Mouse (Mus musculus) skeletal muscle tissue, adult 2 months (tissue): ENCODE data around the gene Pglyrp1.

Source experiments
- DNase-seq: peaks from one replicate; pipeline ENCODE4 v3.0.0-alpha.2; 2012; ENCODE audit warnings: low read depth, low spot score

Pglyrp1 gene

DNA sequence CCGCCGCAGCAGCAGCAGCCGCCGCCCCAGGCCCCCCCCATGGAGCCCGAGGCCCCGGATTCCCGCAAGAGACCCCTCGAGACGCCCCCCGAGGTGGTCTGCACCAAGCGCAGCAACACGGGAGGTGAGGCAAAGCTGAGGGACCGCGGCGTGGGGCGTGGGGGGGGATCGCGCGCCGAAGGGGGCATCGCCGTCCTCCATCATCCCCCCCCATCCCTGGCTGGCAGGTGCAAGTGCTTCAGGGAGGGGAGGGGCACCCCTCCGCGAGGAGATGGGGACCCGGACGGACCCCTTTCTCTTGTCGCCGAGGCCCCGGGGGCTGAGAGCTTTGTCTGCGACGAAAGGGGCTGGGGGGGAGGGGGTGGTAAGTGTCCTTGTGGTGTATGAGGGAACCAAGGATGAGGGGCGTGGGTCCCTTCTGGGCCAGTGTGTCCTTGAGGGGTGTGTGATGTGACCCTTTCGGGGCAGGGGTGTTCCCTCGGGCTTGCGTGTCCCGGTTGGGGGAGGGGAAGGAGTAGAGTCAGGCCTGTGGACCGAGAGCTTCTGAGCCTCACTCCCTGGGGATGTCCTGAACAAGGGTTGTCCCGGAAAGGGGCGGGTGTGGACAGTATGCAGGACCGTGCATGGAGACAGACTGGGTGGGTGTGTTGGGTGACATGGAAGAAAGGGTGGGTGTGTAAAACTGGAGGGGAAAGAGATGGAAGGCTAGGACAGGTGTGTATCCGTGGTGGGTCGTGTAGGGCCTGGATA lies 55.1 kb downstream of the Pglyrp1 start:
- no peak for DNase-seq

DNA sequence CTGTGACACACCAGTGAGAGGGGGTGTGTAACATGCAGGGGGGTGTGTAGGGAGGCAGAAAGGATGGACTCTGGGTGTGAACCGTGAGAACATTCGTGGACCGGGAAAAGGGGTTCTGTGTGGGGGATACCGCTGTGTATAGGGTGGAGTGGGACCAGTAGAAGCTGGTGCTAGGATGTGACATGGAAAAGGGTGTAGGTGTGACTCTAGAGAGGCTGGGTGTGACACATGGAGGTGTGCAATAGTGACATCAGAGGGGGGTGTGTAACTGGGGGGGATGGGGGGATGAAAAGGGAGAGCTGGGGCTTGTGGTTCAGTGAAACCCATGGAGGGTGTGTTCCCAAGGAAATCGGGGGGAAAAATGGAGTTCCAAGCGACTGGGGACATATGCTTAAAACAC lies 55.8 kb downstream of the Pglyrp1 start:
- no peak for DNase-seq

DNA sequence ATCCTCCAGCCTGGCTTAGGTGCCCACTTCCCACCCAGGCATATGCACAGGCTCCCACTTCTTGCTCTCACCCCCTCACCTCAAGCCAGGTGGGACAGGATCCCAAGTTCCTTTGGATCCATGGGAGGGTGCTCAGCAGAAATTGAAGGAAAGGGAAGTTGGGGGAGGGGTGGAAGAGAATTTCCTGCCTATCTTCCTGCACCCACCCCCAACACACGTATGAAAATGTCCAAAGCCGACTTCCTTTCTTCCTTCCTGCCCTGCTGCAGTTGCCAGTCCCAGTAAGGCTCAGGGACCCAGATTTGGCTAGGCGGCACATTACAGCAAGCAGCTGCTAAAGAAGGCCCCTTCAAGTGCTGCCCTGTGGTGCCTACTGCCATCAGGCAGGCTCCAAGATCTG lies 56.6 kb downstream of the Pglyrp1 start:
- peak; percentile 14 for DNase-seq
